Mouse (Mus musculus) embryonic facial prominence, embryonic 12.5 days (tissue): ENCODE measurements around the gene Clcn6. TPM values are rescaled to one million over a fixed set of nuclear protein-coding genes. Genes with fewer than 3 reads are reported as not detected.

ENCODE experiments used
- ATAC-seq: fragments of 200-750 bp; cut with Nextera tagmentation; 2 replicates; pipeline ENCODE4 v1.8.0; 2017; ENCODE audit not compliant: insufficient number of reproducible peaks, insufficient read depth, low FRiP score, low TSS enrichment
- H3K27ac ChIP-seq: fragments of 300-500 bp; sonication (generic); 2 replicates; pipeline ENCODE4 v1.5.1; 2016; ENCODE audit warnings: mild to moderate bottlenecking
- H3K27me3 ChIP-seq: fragments of 300-500 bp; sonication (generic); 2 replicates; pipeline ENCODE4 v1.6.1; 2016; ENCODE audit warnings: mild to moderate bottlenecking, moderate library complexity
- H3K36me3 ChIP-seq: fragments of 300-500 bp; sonication (generic); 2 replicates; pipeline ENCODE4 v1.6.1; 2016; ENCODE audit warnings: mild to moderate bottlenecking
- H3K4me1 ChIP-seq: fragments of 300-500 bp; sonication (generic); 2 replicates; pipeline ENCODE4 v1.6.1; 2016
- H3K4me2 ChIP-seq: fragments of 300-500 bp; sonication (generic); replicated peaks from 2 replicates; pipeline ENCODE4 v1.6.1; 2016; ENCODE audit warnings: mild to moderate bottlenecking, moderate library complexity
- H3K4me3 ChIP-seq: fragments of 300-500 bp; sonication (generic); 2 replicates; pipeline ENCODE4 v1.5.1; 2016; ENCODE audit warnings: mild to moderate bottlenecking
- H3K9ac ChIP-seq: fragments of 300-500 bp; sonication (generic); 2 replicates; pipeline ENCODE4 v1.6.1; 2016; ENCODE audit warnings: mild to moderate bottlenecking, moderate library complexity
- H3K9me3 ChIP-seq: fragments of 300-500 bp; sonication (generic); 2 replicates; pipeline ENCODE4 v1.6.1; 2016; ENCODE audit warnings: mild to moderate bottlenecking, moderate library complexity
- WGBS: fragments of 180-500 bp; shearing (Covaris S2); methylation state at CpG from one replicate; pipeline ENCODE4 v1.1.7; 2016; 5-methylcytosine and 5-hydroxymethylcytosine counted together
- polyA plus RNA-seq: library from polyadenylated mRNA; unstranded; fragments of >200 nt; fragmentation: Nextera tagmentation; extraction: Ambion mirVana; gene quantifications from 2 replicates; pipeline ENCODE4 v1.2.1, GENCODE M21; 2016

Gene Clcn6
- polyA plus RNA-seq, 1 experiment from 2014 or later, result 10.5 TPM

DNA sequence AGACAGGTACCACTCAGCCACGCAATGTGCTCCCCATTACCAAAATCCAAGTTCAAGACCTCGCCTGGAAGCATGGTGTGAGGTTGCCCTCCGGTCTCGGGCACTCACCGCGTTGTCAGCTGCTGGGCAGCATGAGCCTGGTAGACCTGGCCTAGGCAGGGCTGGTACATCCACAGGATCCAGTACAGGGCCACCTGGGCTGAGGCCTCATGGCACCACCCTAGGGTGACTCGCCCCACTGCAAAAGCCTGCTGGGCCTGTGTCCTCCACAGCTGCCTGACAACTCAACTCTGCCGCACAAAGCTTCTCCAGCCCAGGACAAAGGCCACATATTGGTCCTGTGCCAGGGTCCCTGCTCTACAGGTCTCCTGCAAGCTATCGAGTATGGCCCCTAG lies 22.5 kb upstream of the Clcn6 start:
- H3K27me3 ChIP-seq, result no peaks in the 10 kb centered on the region
- H3K9ac ChIP-seq, result no peak overlapping the region
- WGBS, result 87% methylated on average over 9 of the region's 9 CpGs
- no peak for ATAC-seq
- no peak overlapping the region for H3K27ac ChIP-seq
- no peak overlapping the region for H3K4me2 ChIP-seq
- H3K4me1 ChIP-seq, result no peaks in the 10 kb centered on the region
- H3K9me3 ChIP-seq, result no peaks in the 10 kb centered on the region
- no peak overlapping the region for H3K4me3 ChIP-seq
- H3K36me3 ChIP-seq, result peaks cover 26% of the 10 kb centered on the region

DNA sequence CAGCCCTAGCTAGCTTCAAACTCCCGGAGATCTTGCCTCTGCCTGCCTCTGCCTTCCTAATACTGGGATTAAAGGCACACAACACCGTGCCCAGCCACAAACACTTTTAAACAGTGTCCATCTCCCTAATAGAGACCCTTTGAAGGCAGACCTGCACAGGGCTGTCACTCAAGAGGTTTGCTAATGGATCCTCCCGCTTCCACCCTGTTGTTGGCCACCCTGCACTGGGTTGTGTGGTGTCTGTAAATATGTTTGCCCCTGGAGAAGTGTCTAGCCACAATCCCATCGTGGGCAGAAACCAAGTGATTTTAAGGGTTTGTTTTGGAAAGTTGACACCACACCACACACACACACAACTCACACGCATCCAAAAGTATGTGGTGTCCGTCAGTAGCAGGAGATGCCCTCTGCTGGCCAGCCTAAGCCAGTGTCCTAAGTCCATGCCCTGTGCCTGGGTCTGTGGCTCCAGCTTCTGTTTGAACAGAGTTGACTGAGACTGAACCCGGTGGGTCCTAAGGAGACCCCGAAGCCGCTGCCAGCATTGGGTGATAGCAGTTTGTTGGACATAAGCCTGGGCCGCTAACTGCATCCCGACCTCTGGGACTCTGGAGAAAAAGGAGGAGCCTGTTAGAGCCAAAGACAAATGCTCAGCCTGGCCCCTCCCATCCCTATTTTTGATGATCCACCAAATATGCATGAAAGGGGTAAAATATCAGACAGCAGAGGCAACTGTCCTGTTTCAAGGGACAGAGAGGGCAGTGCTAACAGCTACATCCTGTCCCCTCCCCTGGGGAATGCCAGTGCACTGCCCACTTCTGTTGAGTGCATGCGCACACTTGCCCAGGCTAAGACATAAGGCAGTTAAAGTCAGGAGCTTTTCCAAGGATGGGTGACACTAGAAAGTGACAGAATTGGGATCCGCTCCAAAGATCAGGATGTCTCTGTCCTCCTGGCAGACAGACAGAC lies 21.8 kb upstream of the Clcn6 start:
- Histone ChIP-seq H3K9ac (no peak overlapping the region), H3K9me3 (no peaks in the 10 kb centered on the region), H3K27me3 (no peaks in the 10 kb centered on the region), H3K27ac (no peak overlapping the region), H3K4me2 (no peak overlapping the region), H3K36me3 (peaks cover 32% of the 10 kb centered on the region), H3K4me3 (no peak overlapping the region), H3K4me1 (no peaks in the 10 kb centered on the region)
- 55% methylated on average over 13 of the region's 13 CpGs for WGBS
- ATAC-seq, result 0 out of 2 replicates have a peak, but pooled peaks have one; percentile 39

DNA sequence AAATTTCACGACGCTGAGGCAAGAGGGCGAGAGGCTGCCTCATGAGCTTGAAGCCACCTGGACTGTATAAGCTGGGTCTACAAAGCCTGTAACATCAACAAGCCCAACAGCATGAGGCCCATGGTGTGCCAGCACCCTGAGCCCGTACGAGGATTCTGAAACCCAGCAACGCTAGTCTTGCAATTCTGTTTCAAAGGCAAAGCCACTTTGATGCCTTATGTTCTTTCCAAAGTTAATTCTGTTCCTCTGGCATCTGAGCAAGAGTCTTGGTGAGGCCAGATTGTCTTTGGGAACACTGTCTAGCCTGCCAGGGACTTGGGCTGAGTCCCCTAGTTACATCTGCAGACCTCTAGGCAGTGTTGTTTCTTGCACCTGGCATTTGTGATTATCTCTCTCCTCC lies 20.4 kb upstream of the Clcn6 start:
- ATAC-seq, result no peak
- H3K36me3 ChIP-seq, result peaks cover 45% of the 10 kb centered on the region

GRCm38 (mm10) chr4:148058218-148058819 lies 19.7 kb upstream of the Clcn6 start:
- no peak overlapping the region for H3K4me2 ChIP-seq
- peaks cover 52% of the 10 kb centered on the region for H3K36me3 ChIP-seq
- no peak overlapping the region for H3K27ac ChIP-seq
- H3K9me3 ChIP-seq, result no peaks in the 10 kb centered on the region
- no peaks in the 10 kb centered on the region for H3K4me1 ChIP-seq
- no peak for ATAC-seq
- no peak overlapping the region for H3K4me3 ChIP-seq
- no peaks in the 10 kb centered on the region for H3K27me3 ChIP-seq
- no peak overlapping the region for H3K9ac ChIP-seq
- 89% methylated on average over 9 of the region's 9 CpGs for WGBS

More for the DNA sequence above, 20.4 kb upstream of the Clcn6 start:
- Histone ChIP-seq H3K9ac (no peak overlapping the region), H3K9me3 (no peaks in the 10 kb centered on the region), H3K4me1 (no peaks in the 10 kb centered on the region), H3K4me2 (no peak overlapping the region), H3K27me3 (no peaks in the 10 kb centered on the region), H3K4me3 (no peak overlapping the region), H3K27ac (no peak overlapping the region)
- 88% methylated on average over 6 of the region's 6 CpGs for WGBS

GRCm38 (mm10) chr4:148057661-148058209 lies 19.1 kb upstream of the Clcn6 start:
- no peak for ATAC-seq
- 61% methylated on average over 5 of the region's 5 CpGs for WGBS
- Histone ChIP-seq H3K27ac (no peak overlapping the region), H3K4me3 (no peak overlapping the region), H3K9me3 (no peaks in the 10 kb centered on the region), H3K27me3 (no peaks in the 10 kb centered on the region), H3K4me2 (no peak overlapping the region), H3K9ac (no peak overlapping the region), H3K4me1 (no peaks in the 10 kb centered on the region), H3K36me3 (peaks cover 58% of the 10 kb centered on the region)

DNA sequence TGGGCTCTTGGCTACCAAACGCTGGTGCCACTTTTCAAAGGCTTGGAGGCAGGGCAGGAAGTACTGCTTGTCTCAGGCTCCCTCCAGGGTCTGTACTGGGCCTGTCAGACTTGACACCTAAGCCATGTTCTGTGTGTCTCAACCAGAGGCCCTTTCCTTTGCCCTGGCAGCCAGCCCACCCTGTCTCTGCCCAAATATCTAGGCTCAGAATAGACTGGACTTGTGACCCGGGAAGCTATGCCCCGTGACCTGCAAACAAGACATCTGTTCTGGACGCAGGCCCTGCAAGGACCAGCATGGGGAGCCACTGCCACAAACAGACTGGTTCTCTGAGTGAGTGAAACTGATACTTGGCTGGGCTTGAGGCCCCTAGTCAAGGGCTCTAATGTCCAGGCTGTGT lies 18.2 kb upstream of the Clcn6 start:
- no peak for ATAC-seq
- Histone ChIP-seq H3K27me3 (no peaks in the 10 kb centered on the region), H3K4me2 (no peak overlapping the region), H3K36me3 (peaks cover 67% of the 10 kb centered on the region), H3K9me3 (no peaks in the 10 kb centered on the region), H3K4me1 (no peaks in the 10 kb centered on the region), H3K27ac (no peak overlapping the region), H3K9ac (no peak overlapping the region), H3K4me3 (no peak overlapping the region)
- WGBS, result 83% methylated on average over 4 of the region's 4 CpGs

DNA sequence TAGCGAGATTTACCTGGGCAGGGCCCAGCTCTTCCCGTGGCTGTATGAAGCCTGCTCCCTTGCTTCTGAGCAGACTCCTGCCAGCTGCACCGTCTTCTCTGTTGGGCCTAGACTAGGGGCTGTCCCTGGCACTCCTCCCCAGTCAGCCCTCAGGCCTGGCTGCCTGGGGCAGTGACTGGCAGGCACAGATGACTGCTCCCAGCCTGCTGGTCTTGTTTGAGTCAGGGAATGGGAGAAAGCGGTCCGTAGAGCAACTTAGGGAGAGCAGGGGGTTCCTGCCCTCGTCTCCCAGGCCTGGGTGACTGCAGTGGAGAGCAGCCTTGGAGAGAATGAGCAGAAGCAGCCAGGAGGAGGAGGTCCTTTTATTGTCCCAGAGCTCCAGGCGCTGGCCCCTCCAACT lies 17.6 kb upstream of the Clcn6 start:
- no peak overlapping the region for H3K27ac ChIP-seq
- no peak for ATAC-seq
- WGBS, result 87% methylated on average over 7 of the region's 7 CpGs
- H3K4me2 ChIP-seq, result no peak overlapping the region
- H3K36me3 ChIP-seq, result peaks cover 73% of the 10 kb centered on the region
- no peaks in the 10 kb centered on the region for H3K27me3 ChIP-seq
- H3K9me3 ChIP-seq, result no peaks in the 10 kb centered on the region
- no peak overlapping the region for H3K4me3 ChIP-seq
- no peaks in the 10 kb centered on the region for H3K4me1 ChIP-seq
- no peak overlapping the region for H3K9ac ChIP-seq

GRCm38 (mm10) chr4:148054961-148055695 lies 16.5 kb upstream of the Clcn6 start:
- Histone ChIP-seq H3K4me3 (no peak overlapping the region), H3K4me1 (no peaks in the 10 kb centered on the region), H3K27ac (no peak overlapping the region), H3K4me2 (no peak overlapping the region), H3K9ac (no peak overlapping the region), H3K36me3 (peaks cover 84% of the 10 kb centered on the region), H3K27me3 (no peaks in the 10 kb centered on the region), H3K9me3 (no peaks in the 10 kb centered on the region)
- 93% methylated on average over 21 of the region's 21 CpGs for WGBS
- ATAC-seq, result no peak

DNA sequence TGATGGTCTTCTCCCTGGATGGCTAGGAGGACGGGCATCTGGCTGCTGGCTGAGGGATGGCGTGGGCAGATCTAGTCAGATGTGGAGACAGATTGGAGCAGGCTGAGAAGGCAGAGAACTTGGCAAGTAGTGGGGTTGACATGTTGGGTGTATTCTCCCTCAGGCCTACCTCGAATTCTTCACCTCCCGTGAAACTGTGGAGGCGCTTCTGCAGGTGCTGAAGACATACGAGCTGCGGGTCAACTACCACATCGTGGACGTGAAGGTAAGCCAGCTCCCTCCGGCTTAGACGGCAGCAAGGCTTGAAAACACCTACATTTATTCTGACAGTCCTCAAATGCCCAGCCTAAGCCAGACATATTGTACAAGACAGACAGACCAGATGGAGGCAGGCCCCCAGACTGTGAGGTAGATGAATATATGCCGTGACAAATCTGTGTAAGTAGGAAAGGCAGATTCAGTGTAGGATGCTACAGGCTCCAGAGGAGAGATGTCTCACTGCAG lies 14.8 kb upstream of the Clcn6 start:
- peaks cover 92% of the 10 kb centered on the region for H3K36me3 ChIP-seq
- no peak overlapping the region for H3K9ac ChIP-seq
- no peak overlapping the region for H3K4me2 ChIP-seq
- H3K27me3 ChIP-seq, result no peaks in the 10 kb centered on the region
- H3K4me1 ChIP-seq, result no peaks in the 10 kb centered on the region
- H3K4me3 ChIP-seq, result no peak overlapping the region
- WGBS, result 92% methylated on average over 12 of the region's 12 CpGs
- H3K27ac ChIP-seq, result no peak overlapping the region
- H3K9me3 ChIP-seq, result no peaks in the 10 kb centered on the region
- ATAC-seq, result no peak

DNA sequence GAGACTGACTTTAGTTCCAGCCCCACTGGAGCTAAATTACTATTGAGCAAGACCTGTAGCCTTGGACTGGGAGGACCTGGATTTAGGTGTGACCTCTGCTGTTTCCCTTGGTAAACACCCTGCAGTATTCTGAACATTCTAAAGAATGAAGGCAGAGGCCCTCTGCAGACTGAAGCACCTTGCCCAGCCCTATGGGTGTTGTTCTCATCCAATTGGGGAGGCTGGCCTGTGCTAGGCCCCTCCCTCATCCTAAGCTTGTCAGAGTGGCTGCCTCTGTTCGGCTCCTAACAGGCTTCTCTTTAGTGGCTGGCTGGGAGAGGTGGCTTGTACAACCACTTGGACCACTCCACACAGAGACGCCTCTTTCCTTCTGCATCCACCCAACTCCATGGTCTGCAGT lies 14.4 kb upstream of the Clcn6 start:
- no peak for ATAC-seq
- H3K4me3 ChIP-seq, result no peak overlapping the region
- H3K4me2 ChIP-seq, result no peak overlapping the region
- H3K9me3 ChIP-seq, result no peaks in the 10 kb centered on the region
- H3K27ac ChIP-seq, result no peak overlapping the region
- WGBS, result 90% methylated on average over 2 of the region's 2 CpGs
- H3K9ac ChIP-seq, result no peak overlapping the region
- no peaks in the 10 kb centered on the region for H3K4me1 ChIP-seq
- H3K36me3 ChIP-seq, result peaks cover 92% of the 10 kb centered on the region
- H3K27me3 ChIP-seq, result no peaks in the 10 kb centered on the region

DNA sequence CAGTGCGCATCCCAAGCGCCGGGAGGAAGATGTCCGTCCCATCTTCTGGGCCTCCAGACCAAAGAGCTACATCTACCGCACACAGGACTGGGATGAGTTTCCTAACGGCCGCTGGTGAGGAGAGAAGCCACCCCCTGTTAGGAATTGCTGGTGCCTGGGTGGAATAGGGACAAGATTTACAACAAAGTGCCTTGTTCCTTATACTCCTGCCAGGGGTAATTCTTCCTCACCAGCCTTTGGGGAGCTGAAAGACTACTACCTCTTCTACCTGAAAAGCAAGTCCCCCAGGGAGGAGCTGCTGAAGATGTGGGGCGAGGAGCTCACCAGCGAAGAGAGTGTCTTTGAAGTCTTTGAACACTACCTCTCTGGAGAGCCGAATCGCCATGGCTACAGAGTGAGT lies 13.3 kb upstream of the Clcn6 start:
- Histone ChIP-seq H3K9ac (no peak overlapping the region), H3K4me3 (no peak overlapping the region), H3K27me3 (no peaks in the 10 kb centered on the region), H3K4me2 (no peak overlapping the region), H3K9me3 (no peaks in the 10 kb centered on the region), H3K36me3 (peaks cover 88% of the 10 kb centered on the region), H3K27ac (no peak overlapping the region), H3K4me1 (no peaks in the 10 kb centered on the region)
- ATAC-seq, result no peak
- 89% methylated on average over 11 of the region's 11 CpGs for WGBS
